Mouse (Mus musculus) neural tube, embryonic 12.5 days (tissue): Measurements from ENCODE around the gene Gpd2. TPM values are rescaled to one million over a fixed set of nuclear protein-coding genes. Genes with fewer than 3 reads are reported as not detected.

ENCODE experiments used
- ATAC-seq: fragments of 200-750 bp; cut with Nextera tagmentation; 2 replicates; pipeline ENCODE4 v1.8.0; 2017; ENCODE audit warnings: low read depth, mild to moderate bottlenecking, moderate TSS enrichment, moderate library complexity; ENCODE audit not compliant: low FRiP score
- H3K27ac ChIP-seq: fragments of 300-500 bp; sonication (generic); 2 replicates; pipeline ENCODE4 v1.5.1; 2016
- H3K27me3 ChIP-seq: fragments of 300-500 bp; sonication (generic); replicated peaks from 2 replicates; pipeline ENCODE4 v1.6.1; 2016; ENCODE audit warnings: mild to moderate bottlenecking
- H3K36me3 ChIP-seq: fragments of 300-500 bp; sonication (generic); 2 replicates; pipeline ENCODE4 v1.6.1; 2016; ENCODE audit warnings: mild to moderate bottlenecking
- H3K4me1 ChIP-seq: fragments of 300-500 bp; sonication (generic); 2 replicates; pipeline ENCODE4 v1.6.1; 2016
- H3K4me2 ChIP-seq: fragments of 300-500 bp; sonication (generic); replicated peaks from 2 replicates; pipeline ENCODE4 v1.6.1; 2016; ENCODE audit warnings: mild to moderate bottlenecking
- H3K4me3 ChIP-seq: fragments of 300-500 bp; sonication (generic); 2 replicates; pipeline ENCODE4 v1.5.1; 2016
- H3K9ac ChIP-seq: fragments of 300-500 bp; sonication (generic); 2 replicates; pipeline ENCODE4 v1.6.1; 2016; ENCODE audit warnings: mild to moderate bottlenecking
- H3K9me3 ChIP-seq: fragments of 300-500 bp; sonication (generic); 2 replicates; pipeline ENCODE4 v1.6.1; 2016; ENCODE audit warnings: mild to moderate bottlenecking
- WGBS: fragments of 180-500 bp; shearing (Covaris S2); methylation state at CpG from one replicate; pipeline ENCODE4 v1.1.7; 2016; 5-methylcytosine and 5-hydroxymethylcytosine counted together
- polyA plus RNA-seq: library from polyadenylated mRNA; unstranded; fragments of >200 nt; fragmentation: Nextera tagmentation; extraction: Ambion mirVana; gene quantifications from 2 replicates; pipeline ENCODE4 v1.2.1, GENCODE M21; 2016

Gpd2 gene
- polyA plus RNA-seq, 1 experiment from 2014 or later: 16.7 TPM

DNA sequence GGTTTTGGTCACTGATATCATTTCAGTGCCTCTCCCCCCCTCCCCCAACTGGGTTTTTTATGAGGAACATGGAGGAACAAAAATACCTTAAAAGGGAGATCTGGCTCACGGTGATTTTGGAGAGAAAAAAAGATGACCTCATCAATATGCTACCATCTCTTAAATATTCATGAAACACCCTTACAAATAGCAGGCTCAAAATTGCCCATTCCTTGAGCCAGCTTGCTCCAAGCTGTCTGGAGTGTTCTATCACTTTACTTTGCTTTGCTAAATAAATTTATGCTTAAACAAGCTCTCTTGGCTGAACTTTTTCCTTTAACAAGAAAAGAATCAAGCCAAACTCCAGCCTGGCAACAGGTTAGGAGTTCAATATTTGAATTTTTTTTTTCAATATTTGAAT is 179.3 kb downstream of the Gpd2 start:
- no peak overlapping the region for H3K4me2 ChIP-seq
- no peaks in the 10 kb centered on the region for H3K27me3 ChIP-seq
- H3K4me3 ChIP-seq: no peak overlapping the region
- no peak overlapping the region for H3K27ac ChIP-seq
- H3K4me1 ChIP-seq: no peaks in the 10 kb centered on the region
- ATAC-seq: no peak
- no peak overlapping the region for H3K9ac ChIP-seq
- WGBS: 27% methylated on average over 1 of the region's 1 CpGs
- no peaks in the 10 kb centered on the region for H3K9me3 ChIP-seq
- H3K36me3 ChIP-seq: no peaks in the 10 kb centered on the region

Other genes starting within 250 kb of the Gpd2 start
- gene Nr4a2, start 113.6 kb upstream of the Gpd2 start, polyA plus RNA-seq: 20.7 and 21.0 TPM in 2 replicates